Mouse (Mus musculus) layer of hippocampus, postnatal 36 days (tissue): ENCODE results near the gene Aunip. TPM values are rescaled to one million over a fixed set of nuclear protein-coding genes. Genes with fewer than 3 reads are reported as not detected.

Experiments used
- DNase-seq, 2 experiments: peaks; one replicate each; pipeline ENCODE4 v3.0.0; 2022
- total RNA-seq, 2 experiments: library from RNA; stranded (reverse); gene quantifications; 2 replicates each; pipeline ENCODE4 v1.2.3; 2021

The Aunip gene
- total RNA-seq, 2 experiments from 2014 or later = 1.3 TPM; not detected in 1

DNA sequence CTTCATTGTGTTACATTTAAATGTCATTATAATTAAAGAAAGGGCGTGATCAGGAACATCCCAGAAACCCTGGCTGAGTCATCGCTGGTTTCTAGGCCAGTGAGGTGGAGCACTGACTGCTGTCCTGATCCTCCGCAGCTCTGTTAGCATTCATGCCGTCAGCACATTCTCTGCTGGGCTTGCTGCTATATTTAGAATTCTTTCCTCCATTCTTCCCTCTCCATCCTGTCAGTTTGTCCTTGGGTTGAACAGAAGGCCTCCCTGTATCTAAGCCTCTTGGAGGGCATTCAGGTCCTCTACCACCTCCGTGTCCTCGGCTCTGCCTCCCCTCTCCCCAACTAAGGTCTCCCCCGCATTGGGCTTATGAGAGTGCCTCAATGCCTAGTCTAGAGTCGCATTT lies 6.2 kb downstream of the Aunip start:
- no peak for DNase-seq

DNA sequence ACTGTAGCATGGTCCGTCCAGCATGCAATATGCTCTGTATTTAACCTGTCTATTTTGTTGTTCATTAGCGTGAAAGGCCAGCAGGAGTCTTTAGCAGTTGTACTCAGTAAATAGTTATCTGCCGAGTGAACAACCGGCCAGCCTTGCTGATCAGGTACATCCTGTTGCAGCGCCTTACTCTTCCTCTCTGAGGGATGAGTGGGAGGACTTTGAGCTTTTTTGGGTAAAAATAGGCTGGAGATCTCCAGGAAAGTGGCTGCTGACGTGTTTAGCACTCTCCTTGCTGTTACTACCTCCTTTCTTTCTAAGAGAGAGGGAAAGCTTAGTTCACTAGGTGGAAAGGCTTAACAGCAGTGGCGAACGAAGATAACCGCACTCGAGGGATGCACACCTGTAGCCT lies 6.9 kb downstream of the Aunip start:
- DNase-seq = no peak

DNA sequence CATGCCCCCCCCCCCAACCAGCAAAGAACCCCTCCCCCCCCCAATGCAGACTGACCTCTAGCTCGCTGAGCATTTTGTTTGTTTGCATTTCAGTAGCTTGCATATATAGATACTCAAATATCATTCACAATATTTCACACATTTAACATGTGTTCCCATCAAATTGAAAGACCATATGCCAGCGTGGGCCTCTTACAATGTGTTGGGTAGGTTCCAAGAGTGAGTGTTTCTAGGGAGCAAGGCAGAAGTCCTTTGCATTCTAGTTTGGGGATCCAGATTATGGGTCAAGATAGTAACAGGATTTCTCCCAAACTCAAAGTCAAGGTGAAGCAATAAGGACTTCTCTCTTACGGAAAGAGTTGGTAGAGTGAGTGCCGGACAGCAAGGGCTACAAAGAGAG lies 7.7 kb downstream of the Aunip start:
- no peak for DNase-seq

DNA sequence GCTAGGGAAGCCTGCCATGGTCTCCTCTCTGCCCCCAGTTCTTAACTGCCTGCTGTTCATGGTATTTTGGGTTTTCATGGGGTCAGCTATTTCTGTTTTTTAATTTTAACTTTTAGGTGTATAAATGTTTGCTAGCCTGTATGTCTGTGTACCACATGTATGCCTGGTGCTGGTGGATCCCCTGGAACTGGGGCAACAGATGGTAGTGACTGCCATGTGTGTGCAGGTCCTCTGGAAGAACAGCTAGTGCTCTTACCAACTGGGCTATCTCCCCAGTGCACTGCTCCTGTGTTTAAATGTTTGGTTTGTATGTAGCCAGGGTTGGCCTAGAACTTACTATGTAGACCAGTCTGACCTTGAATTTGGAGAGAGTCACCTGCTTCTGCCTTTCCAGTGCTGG lies 8.5 kb downstream of the Aunip start:
- DNase-seq = peak in 1 of 2 experiments; percentile 44

GRCm38 (mm10) chr4:134523447-134523846 lies 12.6 kb downstream of the Aunip start:
- DNase-seq = no peak

DNA sequence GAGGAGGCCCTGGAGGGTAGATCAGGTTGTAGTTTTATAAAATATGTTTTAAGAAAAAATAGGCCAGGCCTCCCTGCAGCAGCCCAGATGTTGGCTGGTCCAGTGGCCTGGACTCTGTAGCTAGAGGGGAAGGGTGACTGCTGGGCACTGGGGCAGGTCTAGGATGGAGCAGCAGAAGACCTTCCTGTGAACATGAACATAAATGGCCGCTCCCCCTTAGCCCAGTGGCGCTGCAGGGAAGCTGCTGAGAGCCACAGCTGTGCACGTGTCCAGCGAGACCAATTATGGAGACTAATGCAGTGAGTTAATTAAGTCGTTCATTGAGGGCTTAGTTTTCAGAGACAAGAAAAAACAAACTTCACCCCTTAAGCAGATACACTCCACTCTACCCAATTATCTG lies 15.0 kb downstream of the Aunip start:
- no peak for DNase-seq

DNA sequence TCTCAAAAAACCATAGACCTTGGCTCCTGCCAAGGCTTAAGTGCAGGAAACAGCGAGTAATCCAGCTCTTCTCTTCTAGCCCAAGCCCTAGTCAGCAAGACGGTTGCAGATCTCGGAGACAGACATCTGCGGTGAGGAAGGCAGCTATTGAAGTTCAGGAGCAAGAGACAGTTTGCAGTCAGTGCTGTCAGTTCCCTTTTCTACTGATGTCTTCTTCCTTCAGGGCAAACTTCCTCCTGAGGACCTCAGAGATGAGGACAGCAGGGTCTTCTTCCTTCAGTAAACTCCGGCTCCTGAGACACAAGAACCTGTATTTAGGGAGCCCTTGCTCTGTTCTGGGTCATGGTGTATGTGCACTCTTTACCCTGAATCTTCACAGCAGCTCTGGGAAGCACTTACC lies 15.4 kb downstream of the Aunip start:
- DNase-seq = no peak

GRCm38 (mm10) chr4:134532928-134533327 lies 22.1 kb downstream of the Aunip start:
- DNase-seq = no peak

DNA sequence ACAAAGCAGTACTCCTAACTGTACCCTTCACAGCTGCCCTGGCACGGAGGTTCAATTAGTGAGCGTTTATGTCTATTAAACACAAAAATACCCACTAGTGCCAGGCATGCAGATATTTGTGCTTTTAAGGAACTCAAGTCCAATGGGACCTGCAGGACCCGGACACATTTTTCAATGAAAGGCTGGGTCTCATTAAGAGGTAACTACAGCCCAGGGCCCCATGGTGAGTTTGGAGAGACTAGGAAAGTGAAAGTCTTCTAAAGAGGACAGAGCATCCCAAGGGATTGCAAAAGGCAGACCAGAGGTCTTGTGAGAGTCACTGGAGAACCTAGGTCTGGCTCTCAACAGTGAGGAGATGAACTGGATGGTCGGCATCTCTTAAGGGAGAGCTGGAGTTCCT lies 22.6 kb downstream of the Aunip start:
- DNase-seq = no peak

- DNase-seq = peak in 1 of 2 experiments; percentile 56
Measured at GRCm38 (mm10) chr4:134534124-134534886, 23.5 kb downstream of the Aunip start.

DNA sequence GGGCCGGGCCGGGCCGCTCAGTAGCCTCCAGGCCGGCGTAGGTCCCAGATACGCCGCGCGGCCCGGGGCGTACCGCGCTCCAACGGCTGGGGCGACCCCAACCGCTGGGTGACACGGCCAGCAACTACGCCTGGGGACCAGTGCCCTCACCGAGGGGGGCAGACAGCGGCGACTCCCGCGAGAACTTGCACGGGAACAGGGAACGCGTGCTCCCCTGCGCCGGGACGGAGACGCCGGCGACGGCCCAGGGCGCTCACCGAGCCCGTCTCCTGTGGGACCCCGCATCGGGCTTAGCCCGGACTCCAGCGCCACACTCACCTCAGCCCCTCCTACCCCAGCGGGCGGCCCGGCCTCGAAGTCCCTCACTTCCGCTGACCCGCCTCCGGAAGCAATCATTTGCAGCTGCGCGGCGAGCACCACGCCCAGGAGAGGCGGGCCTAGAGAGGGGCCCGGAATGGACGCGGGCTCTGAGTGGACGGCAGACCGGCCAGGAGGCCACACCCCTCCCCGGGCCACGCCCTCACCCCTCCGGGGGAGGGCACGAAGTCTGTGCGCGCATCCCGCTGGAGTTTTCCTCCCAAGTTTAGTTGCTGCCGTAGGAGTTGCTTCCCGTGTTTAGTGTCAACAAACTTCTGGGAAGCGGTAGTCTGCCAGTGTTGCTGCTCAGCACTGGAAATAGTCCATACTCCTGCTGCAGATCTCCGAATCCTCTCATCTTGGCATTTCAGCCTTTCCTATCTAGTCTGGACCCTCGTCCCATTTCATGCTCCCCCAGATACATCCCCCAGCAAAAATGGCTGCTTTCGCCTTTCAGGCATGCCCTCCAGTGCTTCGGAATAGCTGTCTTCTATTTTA lies 24.4 kb downstream of the Aunip start, which contains the start of gene Mtfr1l:
Gene Mtfr1l (minus strand): TSS at position 456 of the 855 bp plus-strand sequence.
- DNase-seq = peak; percentile 97

GRCm38 (mm10) chr4:134535787-134536151 lies 25.0 kb downstream of the Aunip start:
- peak in 1 of 2 experiments; percentile 33 for DNase-seq

DNA sequence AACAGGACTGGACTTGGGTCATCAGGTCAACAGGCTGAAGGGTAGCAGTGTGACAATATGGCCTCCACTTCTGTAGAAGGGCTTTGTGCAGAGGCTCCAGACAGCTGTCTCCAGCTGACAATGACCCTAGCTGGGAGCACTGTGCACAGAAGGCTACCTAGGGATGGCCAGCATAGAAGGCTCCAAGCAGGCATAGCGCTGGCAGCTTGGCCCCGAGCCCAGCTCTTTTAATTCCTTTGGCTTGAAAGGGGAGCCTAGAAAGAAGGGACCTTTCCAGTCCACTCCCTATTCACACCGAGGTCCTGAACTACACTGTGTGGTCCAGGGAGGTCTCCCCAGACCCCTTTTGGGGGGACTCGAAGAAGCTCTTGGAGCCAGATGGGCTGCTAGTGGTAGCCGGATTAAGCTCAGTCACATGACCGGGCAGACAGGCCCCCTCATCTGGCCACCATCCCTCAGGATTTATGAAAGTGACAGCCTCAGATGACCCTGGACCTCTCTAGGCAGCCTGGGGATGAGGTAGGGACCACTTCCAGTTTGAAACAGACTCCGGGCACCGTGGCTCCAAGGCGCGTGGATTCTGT lies 28.3 kb downstream of the Aunip start:
- no peak for DNase-seq

- no peak for DNase-seq
Measured at GRCm38 (mm10) chr4:134542726-134543125, 31.9 kb downstream of the Aunip start.

DNA sequence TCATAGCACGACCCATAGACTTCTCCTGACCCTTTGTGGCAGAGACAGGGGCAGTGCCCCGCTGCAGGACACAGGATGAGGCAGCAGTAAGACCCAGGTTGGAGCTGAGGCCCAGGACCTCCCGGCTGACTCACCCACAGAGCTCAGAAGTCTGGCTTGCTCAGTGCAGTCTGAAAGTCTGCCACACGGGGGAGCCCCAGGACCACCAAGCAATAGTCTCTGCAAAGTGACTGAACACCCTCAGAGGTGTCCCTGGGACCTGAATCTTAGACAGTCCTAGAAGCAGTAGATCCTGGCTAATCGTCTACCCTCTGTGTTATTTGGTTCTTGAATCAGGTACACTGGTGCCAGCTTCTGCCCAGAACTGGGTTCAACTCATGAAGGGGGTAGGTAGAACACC lies 32.5 kb downstream of the Aunip start:
- DNase-seq = peak; percentile 90 to 93

- no peak for DNase-seq
Measured at GRCm38 (mm10) chr4:134546814-134547705, 36.3 kb downstream of the Aunip start.

GRCm38 (mm10) chr4:134548169-134548938 lies 37.6 kb downstream of the Aunip start:
- DNase-seq = no peak

GRCm38 (mm10) chr4:134549899-134550298 lies 39.1 kb downstream of the Aunip start:
- DNase-seq = no peak

DNA sequence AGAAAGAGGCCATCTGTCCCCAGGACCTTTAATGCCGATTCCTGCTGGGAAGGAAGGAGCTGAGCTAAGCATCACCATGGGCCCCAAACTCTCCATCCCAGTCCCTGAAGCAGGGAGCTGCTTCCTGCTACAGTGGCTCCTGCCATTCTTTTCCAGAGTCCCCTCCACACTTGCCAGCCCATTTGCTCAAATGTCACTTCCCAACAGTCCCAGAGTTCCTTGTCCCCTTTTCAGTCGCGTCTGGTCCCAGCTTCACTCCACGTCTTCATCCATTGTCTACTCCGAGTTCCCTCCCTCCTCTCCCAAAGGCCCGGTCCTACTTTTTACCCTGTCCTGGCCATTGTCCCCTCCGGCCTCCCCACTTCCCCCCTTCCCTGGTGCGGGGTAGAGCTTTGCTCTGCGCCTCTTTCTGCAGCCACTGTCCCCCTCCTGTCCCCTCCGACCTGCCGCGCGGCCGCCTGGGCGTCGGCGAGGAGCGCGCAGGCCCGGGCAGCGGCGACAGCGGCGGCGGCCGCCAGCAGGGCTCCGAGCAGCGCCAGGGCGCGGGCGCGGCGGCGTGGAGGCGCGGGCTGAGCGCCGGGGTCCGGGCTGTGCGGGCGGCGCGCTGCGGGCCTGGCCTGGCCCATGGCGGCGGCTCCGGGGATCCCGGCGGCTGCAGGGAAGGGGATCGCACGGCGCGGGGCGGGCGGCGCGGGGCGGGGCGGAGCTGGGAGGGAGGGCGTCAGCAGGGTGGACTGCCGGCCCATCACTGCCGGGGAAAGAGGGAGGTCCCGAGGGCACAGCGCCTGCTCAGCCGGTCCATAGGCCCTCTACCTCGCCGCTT lies 40.9 kb downstream of the Aunip start, which contains the start of gene Selenon:
Gene Selenon (minus strand): TSS at position 673 of the 823 bp plus-strand sequence.
- DNase-seq = peak in 1 of 2 experiments; percentile 45

GRCm38 (mm10) chr4:134553631-134554030 lies 42.8 kb downstream of the Aunip start:
- DNase-seq = no peak
